Mouse (Mus musculus): Measurements from ENCODE around the gene Sema4a. TPM values are rescaled to one million over a fixed set of nuclear protein-coding genes. Genes with fewer than 3 reads are reported as not detected.
A peak's percentile ranks its signal among the peaks of the same experiment; 100 is the strongest.

The Sema4a gene
- polyA plus RNA-seq, 1 experiment from 2014 or later: 23.1 TPM

DNA sequence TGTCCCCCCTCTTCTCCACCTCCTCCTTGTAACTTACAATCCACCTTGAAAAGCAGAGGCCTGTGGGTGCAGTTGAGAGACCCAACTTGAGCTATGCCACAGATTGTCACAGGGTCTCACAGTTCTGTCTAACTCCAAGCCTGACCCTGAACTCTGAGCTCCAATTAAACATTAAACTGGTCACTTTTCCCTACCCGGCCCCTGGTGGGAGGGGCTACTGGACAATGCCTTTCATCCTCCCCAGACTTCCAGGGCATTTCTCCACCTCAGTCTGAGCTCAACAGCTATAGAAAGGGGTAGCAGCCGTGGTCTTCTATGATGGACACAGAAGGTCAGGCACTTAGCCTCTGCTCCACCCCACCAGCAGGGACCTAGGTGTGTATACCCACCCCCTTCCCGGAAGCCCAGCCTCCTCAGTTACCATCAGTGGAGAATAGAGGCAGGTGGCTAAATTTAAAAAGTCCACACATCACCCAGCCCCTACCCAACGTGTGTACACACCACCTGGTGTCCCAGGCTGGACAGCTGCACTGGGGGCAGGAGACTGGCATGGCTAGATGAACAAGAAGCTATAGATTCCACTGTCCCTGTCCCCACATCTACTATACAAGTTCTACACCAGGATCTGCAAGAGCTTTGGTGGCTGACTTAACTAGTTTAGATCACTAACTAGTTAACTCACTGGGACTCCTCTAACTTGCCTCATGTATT is 39.8 kb upstream of the Sema4a start:
- H3K4me2 ChIP-seq: peak overlapping the region; percentile 69
- H3K36me3 ChIP-seq: peaks cover 24% of the 10 kb centered on the region
- H3K4me3 ChIP-seq: peak overlapping the region; percentile 82
- no peaks in the 10 kb centered on the region for H3K27me3 ChIP-seq
- 54% methylated on average over 4 of the region's 4 CpGs for WGBS
- peak overlapping the region; percentile 18; the same call in 1 of the 2 replicates for H3K9ac ChIP-seq
- H3K9me3 ChIP-seq: no peaks in the 10 kb centered on the region
- ATAC-seq (ENCODE audit: insufficient number of reproducible peaks, low FRiP score, low TSS enrichment, low read depth): no peak
- peaks cover 63% of the 10 kb centered on the region for H3K4me1 ChIP-seq
- peak overlapping the region; percentile 98 for H3K27ac ChIP-seq

- Histone ChIP-seq H3K9me3 (no peaks in the 10 kb centered on the region), H3K4me1 (peaks cover 63% of the 10 kb centered on the region), H3K27ac (no peak overlapping the region; the same call in 1 of the 2 replicates), H3K4me2 (peak overlapping the region; percentile 69), H3K27me3 (no peaks in the 10 kb centered on the region), H3K4me3 (peak overlapping the region; percentile 82), H3K36me3 (peaks cover 31% of the 10 kb centered on the region), H3K9ac (no peak overlapping the region)
- WGBS: 79% methylated on average over 7 of the region's 7 CpGs
- no peak for ATAC-seq (ENCODE audit: insufficient number of reproducible peaks, low FRiP score, low TSS enrichment, low read depth)
Measured at GRCm38 (mm10) chr3:88500087-88500486, 39.1 kb upstream of the Sema4a start.

GRCm38 (mm10) chr3:88499580-88499979 is 38.6 kb upstream of the Sema4a start:
- H3K27me3 ChIP-seq: no peaks in the 10 kb centered on the region
- H3K9ac ChIP-seq: no peak overlapping the region
- peaks cover 35% of the 10 kb centered on the region for H3K36me3 ChIP-seq
- H3K4me2 ChIP-seq: 0 out of 2 replicates have a peak overlapping the region, but pooled peaks have one; percentile 69
- no peak overlapping the region for H3K27ac ChIP-seq
- peaks cover 63% of the 10 kb centered on the region for H3K4me1 ChIP-seq
- 80% methylated on average over 4 of the region's 4 CpGs for WGBS
- no peak for ATAC-seq (ENCODE audit: insufficient number of reproducible peaks, low FRiP score, low TSS enrichment, low read depth)
- H3K9me3 ChIP-seq: no peaks in the 10 kb centered on the region
- peak overlapping the region; percentile 82 for H3K4me3 ChIP-seq

DNA sequence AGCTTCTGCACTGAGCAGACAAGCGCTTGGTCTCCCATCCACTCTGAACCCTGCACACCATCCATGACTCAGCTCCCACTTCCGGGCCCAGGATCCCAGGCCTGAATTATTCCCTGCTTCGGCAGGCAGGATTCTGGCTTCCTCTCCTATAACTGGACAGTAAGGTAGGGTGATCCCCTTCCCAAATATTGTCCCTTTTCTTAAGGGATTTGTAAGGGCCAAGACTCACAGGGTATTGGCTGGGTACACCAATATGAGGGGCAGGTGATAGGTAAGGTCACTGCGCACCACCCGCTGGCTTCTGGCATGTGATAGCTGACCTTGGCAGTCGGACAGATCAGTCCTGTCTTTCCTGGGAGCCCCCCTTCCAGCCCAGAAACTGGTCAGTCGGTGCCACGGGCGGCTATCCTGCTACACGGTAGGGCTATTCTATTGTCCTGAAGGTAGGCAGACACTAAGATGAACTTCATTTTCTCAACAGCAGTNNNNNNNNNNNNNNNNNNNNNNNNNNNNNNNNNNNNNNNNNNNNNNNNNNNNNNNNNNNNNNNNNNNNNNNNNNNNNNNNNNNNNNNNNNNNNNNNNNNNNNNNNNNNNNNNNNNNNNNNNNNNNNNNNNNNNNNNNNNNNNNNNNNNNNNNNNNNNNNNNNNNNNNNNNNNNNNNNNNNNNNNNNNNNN is 34.9 kb upstream of the Sema4a start:
- peak overlapping the region; percentile 95 for H3K27ac ChIP-seq

DNA sequence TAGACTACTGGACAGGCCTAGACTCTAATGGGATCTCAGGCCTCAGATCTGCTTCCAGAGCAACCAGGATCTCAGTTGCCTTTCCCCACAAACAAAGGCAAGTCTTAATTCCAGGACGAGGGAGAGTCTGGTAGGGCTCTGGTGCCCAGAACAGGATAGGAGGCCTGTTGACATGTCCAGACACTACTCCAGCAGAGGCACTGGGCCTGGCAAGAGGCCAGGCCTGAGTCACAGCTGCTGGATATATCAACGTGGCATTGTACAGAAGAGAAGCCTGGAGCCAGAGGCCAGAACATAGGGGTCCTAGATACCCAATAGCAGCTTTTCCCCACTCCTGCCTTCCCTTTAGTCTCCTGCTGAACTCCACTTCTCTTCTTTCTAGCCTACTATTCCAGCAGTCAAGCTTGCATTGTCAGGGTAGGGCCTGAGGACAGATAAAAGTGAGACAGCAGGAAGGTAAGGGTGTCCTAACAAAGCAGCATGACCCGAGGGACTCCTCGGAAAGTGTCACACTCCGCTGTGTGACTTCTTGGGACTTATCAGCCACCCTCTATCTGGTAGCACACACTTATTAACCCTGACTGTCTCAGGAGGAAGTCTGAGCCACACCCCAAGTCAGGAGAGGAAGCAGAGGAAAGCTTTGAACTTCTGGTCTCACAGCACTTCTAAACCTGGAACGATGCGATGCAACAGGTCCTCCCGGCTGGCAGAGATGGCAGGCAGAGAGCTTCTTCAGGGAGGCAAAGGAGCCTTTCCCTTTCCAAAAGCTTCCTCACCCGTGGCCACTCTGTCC is 34.0 kb upstream of the Sema4a start:
- Histone ChIP-seq H3K4me3 (no peak overlapping the region), H3K4me2 (peak overlapping the region; percentile 15; the same call in 1 of the 2 replicates), H3K9me3 (no peaks in the 10 kb centered on the region), H3K36me3 (peaks cover 33% of the 10 kb centered on the region), H3K27me3 (no peaks in the 10 kb centered on the region), H3K27ac (peak overlapping the region; percentile 95), H3K9ac (peak overlapping the region; percentile 18; the same call in 1 of the 2 replicates), H3K4me1 (peaks cover 76% of the 10 kb centered on the region)
- ATAC-seq (ENCODE audit: insufficient number of reproducible peaks, low FRiP score, low TSS enrichment, low read depth): no peak
- WGBS: 46% methylated on average over 9 of the region's 9 CpGs

More for the DNA sequence above, 34.9 kb upstream of the Sema4a start:
- Histone ChIP-seq H3K4me2 (no peak overlapping the region), H3K9me3 (no peaks in the 10 kb centered on the region), H3K4me1 (peaks cover 76% of the 10 kb centered on the region), H3K9ac (no peak overlapping the region), H3K27me3 (no peaks in the 10 kb centered on the region), H3K4me3 (no peak overlapping the region), H3K36me3 (peaks cover 35% of the 10 kb centered on the region)
- 78% methylated on average over 10 of the region's 10 CpGs for WGBS
- ATAC-seq (ENCODE audit: insufficient number of reproducible peaks, low FRiP score, low TSS enrichment, low read depth): no peak

GRCm38 (mm10) chr3:88493706-88494582 is 33.0 kb upstream of the Sema4a start:
- Histone ChIP-seq H3K36me3 (peaks cover 32% of the 10 kb centered on the region), H3K4me2 (peak overlapping the region; percentile 76), H3K4me3 (peak overlapping the region; percentile 40), H3K9me3 (no peaks in the 10 kb centered on the region), H3K27ac (peak overlapping the region; percentile 95), H3K27me3 (no peaks in the 10 kb centered on the region), H3K9ac (no peak overlapping the region), H3K4me1 (peaks cover 82% of the 10 kb centered on the region)
- WGBS: 55% methylated on average over 11 of the region's 11 CpGs
- ATAC-seq (ENCODE audit: insufficient number of reproducible peaks, low FRiP score, low TSS enrichment, low read depth): no peak

DNA sequence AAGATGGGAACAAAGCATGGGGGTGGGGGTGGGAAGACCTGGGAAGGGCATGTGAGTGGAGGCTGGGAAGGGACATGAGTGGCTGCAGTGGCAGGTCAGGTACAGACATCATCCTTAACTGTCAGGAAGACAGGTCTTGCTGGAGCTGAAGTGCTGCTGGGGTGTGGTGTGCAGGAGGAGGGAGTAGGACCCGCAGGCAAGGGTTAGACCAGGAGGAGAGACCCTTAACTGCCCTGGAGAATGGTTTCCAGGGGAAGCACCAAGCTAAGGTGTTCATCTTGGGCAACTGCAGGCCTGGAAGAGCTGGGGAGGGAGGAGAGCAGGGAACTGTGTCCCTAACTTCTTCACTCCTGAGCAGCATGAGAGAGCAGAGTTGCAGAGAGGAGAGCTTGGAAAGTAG is 26.4 kb upstream of the Sema4a start:
- Histone ChIP-seq H3K36me3 (peaks cover 62% of the 10 kb centered on the region), H3K4me1 (peaks cover 51% of the 10 kb centered on the region), H3K4me3 (no peak overlapping the region), H3K27me3 (peaks cover 20% of the 10 kb centered on the region), H3K9ac (no peak overlapping the region), H3K27ac (peak overlapping the region; percentile 9; the same call in 1 of the 2 replicates), H3K4me2 (no peak overlapping the region), H3K9me3 (no peaks in the 10 kb centered on the region)
- WGBS: 59% methylated on average over 1 of the region's 1 CpGs
- ATAC-seq (ENCODE audit: insufficient number of reproducible peaks, low FRiP score, low TSS enrichment, low read depth): no peak

DNA sequence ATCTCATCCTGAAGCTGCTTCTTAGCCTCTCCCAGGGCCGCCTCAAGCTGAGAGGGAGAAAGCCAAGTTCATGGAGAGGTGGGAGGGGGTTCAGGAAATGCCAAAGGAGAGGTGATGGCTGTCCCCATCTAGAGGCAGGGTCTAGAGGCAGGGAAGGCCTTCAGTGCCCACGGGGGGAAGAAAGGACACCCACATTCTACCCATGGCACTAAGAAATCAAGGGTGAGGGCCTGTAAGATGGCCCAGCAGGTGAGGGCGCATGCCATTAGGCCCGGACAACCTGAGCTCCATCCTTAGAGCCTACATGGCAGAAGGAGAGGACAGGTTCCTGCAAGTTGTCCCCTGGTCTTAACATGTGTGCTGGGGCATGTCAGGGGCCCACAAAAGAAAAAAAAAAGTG is 25.9 kb upstream of the Sema4a start:
- WGBS: 76% methylated on average over 4 of the region's 4 CpGs
- Histone ChIP-seq H3K36me3 (peaks cover 67% of the 10 kb centered on the region), H3K4me1 (peaks cover 53% of the 10 kb centered on the region), H3K4me3 (no peak overlapping the region), H3K9me3 (no peaks in the 10 kb centered on the region), H3K27me3 (peaks cover 20% of the 10 kb centered on the region), H3K9ac (no peak overlapping the region), H3K4me2 (no peak overlapping the region), H3K27ac (no peak overlapping the region)
- no peak for ATAC-seq (ENCODE audit: insufficient number of reproducible peaks, low FRiP score, low TSS enrichment, low read depth)

DNA sequence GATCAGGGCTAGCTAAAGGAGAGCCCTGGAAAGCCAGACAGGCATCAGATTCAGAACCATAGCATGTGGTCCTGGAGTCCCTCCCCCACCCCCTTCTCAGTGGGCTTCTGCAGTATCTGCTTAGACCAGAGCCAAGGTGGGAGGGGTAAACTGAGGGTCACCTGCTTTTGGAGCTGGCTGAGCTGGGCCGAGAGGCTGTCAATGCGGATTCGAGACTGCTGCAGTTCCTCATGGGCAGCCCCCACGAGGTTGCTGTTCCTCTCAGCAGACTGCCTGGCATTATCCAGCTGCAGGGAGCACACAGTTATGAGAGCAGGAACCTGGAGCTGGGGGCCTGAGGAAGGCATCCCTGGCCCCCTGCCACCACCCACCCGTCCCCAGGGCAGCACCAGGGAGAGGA is 25.1 kb upstream of the Sema4a start:
- H3K27me3 ChIP-seq: peaks cover 20% of the 10 kb centered on the region
- no peak for ATAC-seq (ENCODE audit: insufficient number of reproducible peaks, low FRiP score, low TSS enrichment, low read depth)
- no peak overlapping the region for H3K4me3 ChIP-seq
- peaks cover 50% of the 10 kb centered on the region for H3K4me1 ChIP-seq
- WGBS: 72% methylated on average over 5 of the region's 5 CpGs
- H3K27ac ChIP-seq: no peak overlapping the region
- H3K4me2 ChIP-seq: no peak overlapping the region
- H3K36me3 ChIP-seq: peaks cover 75% of the 10 kb centered on the region
- no peaks in the 10 kb centered on the region for H3K9me3 ChIP-seq
- H3K9ac ChIP-seq: no peak overlapping the region

GRCm38 (mm10) chr3:88484597-88485316 is 23.8 kb upstream of the Sema4a start:
- Histone ChIP-seq H3K27me3 (peaks cover 20% of the 10 kb centered on the region), H3K9me3 (no peaks in the 10 kb centered on the region), H3K9ac (no peak overlapping the region), H3K36me3 (peaks cover 82% of the 10 kb centered on the region), H3K4me2 (no peak overlapping the region), H3K27ac (peak overlapping the region; percentile 5; the same call in 1 of the 2 replicates), H3K4me3 (no peak overlapping the region), H3K4me1 (peaks cover 37% of the 10 kb centered on the region)
- 37% methylated on average over 39 of the region's 39 CpGs for WGBS
- ATAC-seq (ENCODE audit: insufficient number of reproducible peaks, low FRiP score, low TSS enrichment, low read depth): no peak
